Mouse (Mus musculus) thymus, postnatal 4 days (tissue): ENCODE data around the gene Opn4.

Source experiments
- DNase-seq: peaks from one replicate; pipeline ENCODE4 v3.0.0; 2021

Opn4 gene

GRCm38 (mm10) chr14:34561647-34562046 is 38.3 kb downstream of the Opn4 start:
- DNase-seq = no peak

DNA sequence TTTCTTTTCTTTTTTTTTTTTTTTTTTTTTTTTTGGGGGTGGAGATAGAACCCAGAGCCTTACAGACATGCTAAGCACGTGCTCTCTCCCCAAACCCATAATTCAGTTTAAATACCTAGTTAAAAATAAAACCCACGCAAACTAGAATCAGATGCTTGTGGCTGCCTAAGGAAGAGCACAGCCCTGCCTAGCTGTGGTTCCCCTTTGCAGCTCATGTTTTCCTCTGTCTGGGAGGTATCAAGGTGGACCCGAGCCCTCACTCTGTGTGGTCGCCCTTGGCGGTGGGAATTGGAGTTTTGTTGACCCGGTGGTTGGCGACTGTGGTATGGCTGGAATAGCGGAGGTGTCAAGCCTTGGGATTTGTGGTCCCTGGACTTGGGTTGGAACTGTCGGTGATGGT is 41.0 kb downstream of the Opn4 start:
- no peak for DNase-seq

DNA sequence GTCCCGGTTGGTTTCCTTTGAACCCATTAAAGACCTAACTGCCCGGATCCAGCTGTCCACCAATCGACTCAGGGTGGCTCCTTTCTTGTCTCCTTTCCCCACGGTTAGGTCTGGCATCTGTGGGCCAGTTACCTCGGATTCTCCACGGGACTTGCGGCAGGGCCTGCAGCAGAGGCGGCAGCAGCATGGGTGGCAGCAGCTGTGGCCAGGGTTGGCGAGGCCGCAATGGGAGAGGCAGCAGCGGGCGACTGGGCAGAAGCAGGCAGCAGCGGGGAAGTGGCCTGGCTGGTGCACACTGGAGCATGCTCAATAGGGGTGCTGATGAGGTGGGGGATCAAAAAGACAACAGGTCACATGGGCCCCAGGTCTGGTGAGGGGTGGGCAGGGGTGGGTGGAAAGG is 44.7 kb downstream of the Opn4 start:
- DNase-seq = no peak

DNA sequence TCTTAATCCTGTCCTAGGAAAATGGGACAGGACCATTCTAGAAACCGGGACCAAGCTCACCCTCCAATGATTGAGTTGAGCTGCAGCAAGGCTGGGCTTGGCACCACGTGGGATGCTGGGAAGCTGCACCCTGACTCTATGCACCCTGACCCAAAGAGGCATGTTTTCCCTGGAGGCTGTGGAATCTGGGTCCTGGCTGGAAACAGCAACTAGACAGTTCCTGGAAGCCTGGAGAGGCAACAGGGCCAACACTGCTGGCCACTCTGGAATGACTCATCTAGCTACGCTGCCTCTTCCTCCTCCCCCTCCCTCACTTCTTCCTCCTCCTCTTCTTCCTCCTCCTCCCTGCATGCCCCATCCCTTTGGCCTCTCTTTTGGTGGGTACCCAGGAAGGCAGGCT is 45.9 kb downstream of the Opn4 start:
- DNase-seq = no peak

DNA sequence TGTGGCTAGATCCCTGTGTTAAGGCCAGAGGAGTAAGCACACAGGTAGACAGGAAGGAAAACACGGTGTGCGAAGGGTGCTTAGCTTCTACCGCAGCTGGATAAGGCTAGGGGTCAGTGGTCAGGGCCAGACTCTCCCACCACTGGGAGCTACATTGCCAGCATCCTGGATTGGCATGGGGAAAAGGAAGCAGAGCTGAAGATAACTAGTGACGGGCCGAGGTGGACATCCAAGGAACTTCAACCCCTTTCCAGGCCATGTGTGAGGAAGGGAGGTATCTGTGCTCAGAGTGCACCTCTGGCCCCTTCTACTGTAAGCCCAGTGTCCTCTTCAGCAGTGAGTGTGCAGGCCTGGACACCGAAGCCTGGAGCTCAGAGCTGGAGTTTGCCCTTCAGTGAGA is 46.5 kb downstream of the Opn4 start:
- DNase-seq = no peak

DNA sequence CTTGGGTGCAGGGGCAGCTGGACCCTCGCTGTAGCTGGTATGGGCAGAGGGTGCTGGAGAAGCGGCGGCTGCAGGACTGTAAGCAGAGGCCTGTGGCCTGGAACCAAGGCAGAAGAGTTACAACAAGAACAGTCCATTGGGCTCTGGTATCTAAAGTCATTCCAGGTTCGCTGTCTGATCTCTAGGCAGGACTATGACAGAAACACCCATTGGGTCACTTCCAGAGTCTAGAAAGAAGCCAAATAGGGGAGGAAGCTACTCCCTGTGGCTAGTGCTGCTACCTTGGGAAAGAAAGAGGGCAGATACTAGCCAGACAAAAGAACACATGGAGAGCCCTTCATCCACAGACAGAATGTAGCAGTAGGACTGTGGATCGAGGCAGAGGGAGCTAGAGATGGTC is 47.7 kb downstream of the Opn4 start:
- DNase-seq = no peak

DNA sequence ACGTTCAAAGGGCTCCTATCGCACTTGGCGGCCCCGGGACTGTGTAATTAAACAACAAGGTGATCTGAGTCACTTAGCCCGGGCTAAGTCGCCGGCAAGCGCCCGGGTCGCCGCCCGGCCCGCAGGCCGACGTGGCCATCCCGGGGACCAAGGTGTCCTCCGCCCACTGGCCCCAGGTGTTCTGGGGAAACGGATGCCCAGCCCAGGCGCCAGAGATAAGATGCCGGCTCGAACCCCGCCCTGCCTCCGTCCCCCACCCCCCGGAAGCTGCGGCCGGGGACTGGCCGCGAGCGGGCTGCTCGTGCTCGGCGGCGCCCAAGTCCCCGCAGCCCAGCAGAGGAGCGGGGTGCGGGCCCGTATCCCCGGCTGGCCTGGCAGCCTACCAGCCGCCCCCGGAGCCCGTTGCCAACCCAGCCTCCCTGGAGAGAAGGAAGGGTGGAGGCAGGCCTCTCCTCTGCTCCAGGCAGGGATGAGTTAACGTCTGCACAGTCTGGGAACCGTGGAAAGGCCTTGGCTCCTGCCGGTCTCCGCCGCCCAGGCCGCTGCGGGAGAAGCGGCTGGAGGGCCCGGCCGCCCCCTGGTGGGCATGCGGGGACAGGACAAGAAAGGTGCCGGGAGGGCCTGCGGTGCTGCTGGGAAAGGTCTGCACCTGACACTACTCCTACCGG is 50.8 kb downstream of the Opn4 start:
- DNase-seq = peak; percentile 86

GRCm38 (mm10) chr14:34548391-34549001 is 51.4 kb downstream of the Opn4 start:
- peak; percentile 30 for DNase-seq

DNA sequence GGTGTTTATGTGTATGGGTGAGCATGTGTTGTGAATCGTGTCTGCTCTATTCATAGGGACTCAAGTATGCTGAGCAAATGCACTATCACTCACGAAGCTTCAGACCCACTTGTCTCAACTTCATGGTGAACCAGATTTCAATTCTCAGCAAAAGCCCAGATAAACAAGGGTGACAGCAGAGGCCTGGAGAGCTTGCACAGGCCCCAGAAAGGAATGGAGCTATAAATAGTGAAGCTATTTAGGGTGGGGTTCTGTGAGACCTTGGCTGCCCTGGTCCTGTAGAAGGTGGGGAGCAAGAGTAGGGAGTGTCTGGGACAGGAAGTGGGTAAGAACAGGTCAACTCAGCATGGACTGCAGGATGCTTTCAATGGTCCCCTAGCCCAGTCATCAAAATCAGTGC is 55.4 kb downstream of the Opn4 start:
- no peak for DNase-seq

- DNase-seq = no peak
Observed at GRCm38 (mm10) chr14:34544001-34544400, 55.9 kb downstream of the Opn4 start.

GRCm38 (mm10) chr14:34543596-34543995 is 56.3 kb downstream of the Opn4 start:
- DNase-seq = no peak

DNA sequence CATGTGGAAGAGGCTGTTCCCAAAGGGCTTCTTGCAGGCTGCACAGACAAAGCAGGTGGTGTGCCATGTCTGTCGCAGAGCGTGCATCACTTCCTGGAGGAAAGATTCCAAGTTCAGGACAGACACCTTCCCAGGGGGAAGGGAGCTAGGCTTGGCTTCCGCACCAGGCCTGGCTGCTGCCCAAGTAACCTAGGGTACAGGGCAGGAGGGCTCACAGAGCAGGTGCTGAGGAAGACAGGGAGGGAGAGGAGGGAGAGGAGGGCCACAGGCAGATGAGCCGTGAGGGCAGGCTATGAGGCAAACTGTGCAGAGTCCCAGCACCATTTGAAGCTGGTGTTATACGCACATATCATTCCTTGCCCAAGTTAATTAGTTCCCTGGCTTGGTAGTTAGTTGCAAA is 58.0 kb downstream of the Opn4 start:
- DNase-seq = no peak

DNA sequence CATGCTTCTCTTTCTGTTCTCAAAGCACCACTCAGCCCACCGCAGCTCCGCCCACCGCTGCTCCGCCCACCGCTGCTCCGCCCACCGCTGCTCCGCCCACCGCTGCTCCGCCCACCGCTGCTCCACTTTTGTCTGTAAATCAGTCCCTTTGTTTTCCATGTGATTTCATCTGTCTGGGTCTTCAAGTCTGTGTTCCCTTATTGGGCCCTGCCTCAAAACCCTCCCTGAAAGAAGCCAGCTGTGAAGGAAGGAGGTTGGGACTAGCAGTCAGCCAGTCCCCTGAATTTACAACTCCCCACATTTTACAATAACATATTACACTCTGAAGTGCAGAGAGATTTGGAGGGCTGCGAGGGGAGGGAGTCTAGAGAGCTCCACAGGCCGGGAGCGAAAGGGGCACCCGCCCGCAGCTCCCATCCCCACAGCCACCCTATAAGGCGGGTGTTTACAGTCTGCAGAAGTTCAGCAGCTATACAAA is 59.2 kb downstream of the Opn4 start:
- DNase-seq = peak; percentile 71
